Mouse (Mus musculus) CH12.LX (cell line): ENCODE data around the gene H2-Oa. TPM values are rescaled to one million over a fixed set of nuclear protein-coding genes. Genes with fewer than 3 reads are reported as not detected.
A peak's percentile ranks its signal among the peaks of the same experiment; 100 is the strongest.

Source experiments
- DNase-seq: peaks from one replicate; pipeline ENCODE4 v3.0.0-alpha.2; 2013; ENCODE audit errors: extremely low read depth
- H3K27ac ChIP-seq: 2 replicates; pipeline ENCODE4 v1.5.1; 2012; ENCODE audit warnings: low read depth, mild to moderate bottlenecking, control low read depth, moderate library complexity; ENCODE audit not compliant: insufficient read depth
- H3K27me3 ChIP-seq: replicated peaks from 2 replicates; pipeline ENCODE3; 2012; ENCODE audit warnings: inconsistent platforms
- H3K36me3 ChIP-seq, 2 experiments: replicated peaks in 1 of 2; 2 replicates each; pipeline versions ENCODE3 to v1.6.1; 2012; ENCODE audit warnings: inconsistent platforms in 1 of 2, low read length in 1 of 2, mild to moderate bottlenecking in 1 of 2, mixed read lengths in 1 of 2, moderate library complexity in 1 of 2; ENCODE audit not compliant: control insufficient read depth in 1 of 2, insufficient read depth in 1 of 2
- H3K4me1 ChIP-seq, 2 experiments: 2 replicates each; pipeline ENCODE4 v1.6.1; 2012; ENCODE audit warnings: inconsistent platforms in 1 of 2, moderate library complexity in 1 of 2; ENCODE audit not compliant: insufficient read depth in 2 of 2, control insufficient read depth in 1 of 2
- H3K4me2 ChIP-seq: 2 replicates; pipeline ENCODE4 v1.6.1; 2012; ENCODE audit warnings: low read depth, mild to moderate bottlenecking, control low read depth; ENCODE audit not compliant: poor library complexity, insufficient read depth, severe bottlenecking
- H3K4me3 ChIP-seq, 3 experiments: fragments of 150-350 bp in 1 of 3; sonication (generic) in 1 of 3; replicated peaks in 1 of 3; 2 replicates each; pipeline versions ENCODE3 to v1.5.1; 2011 to 2012; ENCODE audit warnings: low read depth in 2 of 3, low read length in 2 of 3, mild to moderate bottlenecking in 2 of 3, moderate library complexity in 2 of 3, control low read depth in 1 of 3, improper control_type of control experiment in 1 of 3, inconsistent platforms in 1 of 3, mixed read lengths in 1 of 3; ENCODE audit not compliant: poor library complexity in 1 of 3
- H3K79me2 ChIP-seq: replicated peaks from 2 replicates; pipeline ENCODE4 v1.6.1; 2012; ENCODE audit warnings: mild to moderate bottlenecking, moderate library complexity; ENCODE audit not compliant: control insufficient read depth, poor library complexity, insufficient read depth, severe bottlenecking; ENCODE audit errors: extremely low read depth
- H3K9ac ChIP-seq: 2 replicates; pipeline ENCODE4 v1.6.1; 2012; ENCODE audit warnings: low read depth, mild to moderate bottlenecking, control low read depth, moderate library complexity; ENCODE audit not compliant: insufficient read depth
- H3K9me3 ChIP-seq: replicated peaks from 2 replicates; pipeline ENCODE3; 2012; ENCODE audit warnings: low read length, inconsistent platforms, mixed read lengths
- CHD1 ChIP-seq: IDR thresholded peaks from 2 replicates; pipeline ENCODE4 v1.6.1; 2012; ENCODE audit warnings: low read depth, low read length, improper control_type of control experiment, inconsistent platforms
- CTCF ChIP-seq, 2 experiments: IDR thresholded peaks in 1 of 2; conservative IDR thresholded peaks in 1 of 2; 2 replicates each; pipeline ENCODE4 v1.5.1; 2011 to 2012; ENCODE audit warnings: low read depth in 2 of 2, low read length in 2 of 2, improper control_type of control experiment in 1 of 2, inconsistent platforms in 1 of 2, mild to moderate bottlenecking in 1 of 2, moderate library complexity in 1 of 2
- ELF1 ChIP-seq: IDR thresholded peaks from 2 replicates; pipeline ENCODE4 v1.6.1; 2014; ENCODE audit warnings: low read depth, mild to moderate bottlenecking, inconsistent platforms, low read length, improper control_type of control experiment
- EP300 ChIP-seq: IDR thresholded peaks from 2 replicates; pipeline ENCODE4 v1.6.1; 2011; ENCODE audit warnings: low read length, improper control_type of control experiment
- GABPA ChIP-seq: IDR thresholded peaks from 2 replicates; pipeline ENCODE4 v1.6.1; 2012; ENCODE audit warnings: low read depth, low read length, improper control_type of control experiment, inconsistent platforms; ENCODE audit not compliant: insufficient replicate concordance
- IRF4 ChIP-seq: IDR thresholded peaks from 2 replicates; pipeline ENCODE4 v1.6.1; 2014; ENCODE audit warnings: low read depth, mild to moderate bottlenecking, inconsistent platforms, low read length, improper control_type of control experiment
- MAX ChIP-seq: IDR thresholded peaks from 2 replicates; pipeline ENCODE4 v1.6.1; 2011; ENCODE audit warnings: low read length, improper control_type of control experiment
- POLR2A ChIP-seq: IDR thresholded peaks from 2 replicates; pipeline ENCODE4 v1.6.1; 2011; ENCODE audit warnings: low read depth, mild to moderate bottlenecking, improper control_type of control experiment, low read length
- POLR2AphosphoS2 ChIP-seq: IDR thresholded peaks from 2 replicates; pipeline ENCODE4 v1.6.1; 2011; ENCODE audit warnings: low read depth, low read length, improper control_type of control experiment
- SIN3A ChIP-seq: IDR thresholded peaks from 2 replicates; pipeline ENCODE4 v1.6.1; 2012; ENCODE audit warnings: low read length, improper control_type of control experiment, inconsistent platforms
- SMC3 ChIP-seq: IDR thresholded peaks from 2 replicates; pipeline ENCODE4 v1.6.1; 2011; ENCODE audit warnings: low read depth, low read length, improper control_type of control experiment
- ZC3H11A ChIP-seq: IDR thresholded peaks from 2 replicates; pipeline ENCODE4 v1.6.1; 2012; ENCODE audit warnings: low read depth, mild to moderate bottlenecking, inconsistent platforms, low read length, improper control_type of control experiment
- ZKSCAN1 ChIP-seq: IDR thresholded peaks from 2 replicates; pipeline ENCODE4 v1.6.1; 2012; ENCODE audit warnings: low read depth, inconsistent platforms, low read length, improper control_type of control experiment, borderline replicate concordance
- ZMIZ1 ChIP-seq: IDR thresholded peaks from 2 replicates; pipeline ENCODE4 v1.6.1; 2012; ENCODE audit warnings: low read depth, mild to moderate bottlenecking, inconsistent platforms, low read length, improper control_type of control experiment
- ZNF384 ChIP-seq: IDR thresholded peaks from 2 replicates; pipeline ENCODE4 v1.6.1; 2012; ENCODE audit warnings: low read depth, low read length, improper control_type of control experiment, inconsistent platforms
- dilution Hi-C: fragments of 300-500 bp; cut with MboI; formaldehyde crosslinking; loops from 2 replicates; pipeline ENCODE4 v1.14.3; 2020; ENCODE audit warnings: low sequenced_read_pairs; ENCODE audit not compliant: extremely low pct_unique_long_range_greater_than_20kb, extremely low pct_ligation_motif_present
- in situ Hi-C: fragments of 300-500 bp; cut with MboI; formaldehyde crosslinking; loops from 3 replicates; pipeline ENCODE4 v1.14.3; 2019; ENCODE audit warnings: low sequenced_read_pairs, low pct_ligation_motif_present, low pct_unique_long_range_greater_than_20kb, mixed read lengths
- polyA plus RNA-seq: library from polyadenylated mRNA; unstranded; fragments of >175 nt; gene quantifications from 2 replicates; pipeline ENCODE4 v1.2.1, GENCODE M21; 2012; ENCODE audit warnings: low read depth; ENCODE audit not compliant: insufficient read length
- total RNA-seq, 2 experiments: library from RNA; depleted of rRNA; stranded (reverse); fragments of 300-350 nt in 1 of 2; fragments of >200 nt in 1 of 2; gene quantifications; 2 replicates each; pipeline ENCODE4 v1.2.3; 2012 to 2014

The H2-Oa gene
- total and polyA plus RNA-seq, 3 experiments: 21.5 to 42.7 (median 40.4) TPM

DNA sequence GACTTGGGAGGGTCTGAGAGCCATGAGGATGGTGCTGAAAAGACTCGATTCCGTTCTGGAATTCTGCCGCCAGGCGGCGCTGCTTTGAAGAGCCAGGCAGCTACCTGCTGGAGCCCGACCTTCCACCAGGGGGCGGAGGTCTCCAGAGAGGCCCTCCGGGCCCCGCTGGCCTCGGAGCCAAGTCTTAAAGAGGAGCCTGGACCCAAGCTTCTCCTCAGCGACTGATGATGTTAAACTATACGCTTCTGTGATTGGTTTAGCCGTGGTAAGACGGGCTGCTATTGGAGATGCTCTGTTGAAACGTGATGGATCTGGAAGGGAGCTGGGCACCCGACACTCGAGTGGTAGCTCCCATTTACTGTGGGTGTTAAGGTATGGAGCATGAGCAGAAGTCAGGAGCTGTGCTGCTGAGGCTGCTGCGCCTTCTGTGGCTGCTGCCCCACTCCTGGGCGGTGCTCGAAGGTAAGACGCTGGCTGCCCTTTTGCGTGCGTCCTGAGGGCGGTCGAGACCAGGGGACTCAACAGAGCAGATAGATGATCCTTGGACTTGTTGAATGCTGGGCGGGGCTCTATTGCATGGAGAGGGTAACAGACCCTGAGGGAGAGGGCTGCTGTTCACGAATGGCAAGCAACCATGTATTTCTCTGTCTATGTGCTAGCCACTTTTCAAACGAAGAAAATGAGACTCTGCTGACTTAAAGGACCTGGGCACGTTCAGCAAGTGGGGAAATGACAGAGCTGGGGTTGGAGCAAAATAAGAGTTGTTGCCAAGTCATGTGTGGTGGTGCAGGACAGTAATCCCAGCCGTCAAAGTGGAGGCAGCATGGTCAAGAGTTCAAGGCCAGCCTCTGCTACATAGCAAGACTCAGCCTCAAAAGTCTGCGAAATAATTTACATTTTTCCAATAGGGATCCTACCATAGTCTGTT is 43.4 kb downstream of the H2-Oa start (continued):
- TF ChIP-seq CTCF (conservative IDR thresholded peaks at IDR 0.05 in 1 of 2, IDR thresholded peaks at IDR 0.05 in 1 of 2; ENCODE audit: low read depth in 2 of 2, low read length in 2 of 2): peak; percentile 97 to 100
- TF ChIP-seq, all 38 proteins: peak for 23

DNA sequence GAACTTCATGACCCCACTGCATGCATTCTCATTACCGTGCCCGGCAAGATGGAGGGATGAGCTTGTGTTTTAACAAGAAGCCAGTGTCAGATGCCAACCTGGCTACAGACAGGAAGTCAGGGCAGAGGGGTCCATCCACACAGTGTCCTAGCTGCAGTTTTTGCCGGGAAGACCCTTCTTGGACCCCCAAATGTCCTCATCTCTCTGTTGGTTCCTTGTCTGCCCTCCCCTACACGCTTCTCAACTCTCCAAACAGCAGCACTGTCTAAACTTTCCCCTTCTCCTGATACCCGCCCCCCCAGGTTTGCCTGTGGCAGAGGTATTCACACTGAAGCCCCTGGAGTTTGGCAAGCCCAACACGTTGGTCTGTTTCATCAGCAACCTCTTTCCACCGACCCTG is 45.5 kb downstream of the H2-Oa start:
- no peaks in the 10 kb centered on the region for H3K27me3 ChIP-seq
- no peak overlapping the region for H3K4me3 ChIP-seq
- in situ Hi-C loops: no loop called here
- no peaks in the 10 kb centered on the region for H3K79me2 ChIP-seq
- DNase-seq: no peak
- no peak overlapping the region for H3K9ac ChIP-seq
- H3K27ac ChIP-seq: no peak overlapping the region
- peaks cover 6 to 37% of the 10 kb centered on the region in 2 experiments for H3K36me3 ChIP-seq
- H3K4me2 ChIP-seq: no peak overlapping the region
- H3K9me3 ChIP-seq: no peaks in the 10 kb centered on the region
- no peak for TF ChIP-seq GABPA
- no peak for TF ChIP-seq SMC3
- peaks cover 2 to 39% of the 10 kb centered on the region in 2 experiments for H3K4me1 ChIP-seq
- dilution Hi-C loops: no loop called here

GRCm38 (mm10) chr17:34138655-34139054 is 46.5 kb downstream of the H2-Oa start:
- no peak overlapping the region for H3K4me3 ChIP-seq
- no peak for TF ChIP-seq POLR2A
- TF ChIP-seq SIN3A: no peak
- TF ChIP-seq ZC3H11A: no peak
- no peak for TF ChIP-seq CHD1
- TF ChIP-seq ZKSCAN1: no peak
- no peak for TF ChIP-seq IRF4
- TF ChIP-seq EP300: no peak
- TF ChIP-seq ELF1: no peak
- TF ChIP-seq POLR2AphosphoS2: no peak
- TF ChIP-seq ZNF384: no peak
- TF ChIP-seq MAX: no peak
- TF ChIP-seq CTCF (conservative IDR thresholded peaks at IDR 0.05 in 1 of 2, IDR thresholded peaks at IDR 0.05 in 1 of 2; ENCODE audit: low read depth in 2 of 2, low read length in 2 of 2): no peak
- no peak for TF ChIP-seq ZMIZ1
- no peak for TF ChIP-seq GABPA
- H3K36me3 ChIP-seq: peaks cover 6 to 37% of the 10 kb centered on the region in 2 experiments
- in situ Hi-C loops (no loop called here), dilution Hi-C loops (no loop called here)
- H3K27me3 ChIP-seq: no peaks in the 10 kb centered on the region
- peaks cover 5 to 48% of the 10 kb centered on the region in 2 experiments for H3K4me1 ChIP-seq
- no peaks in the 10 kb centered on the region for H3K79me2 ChIP-seq
- H3K9ac ChIP-seq: no peak overlapping the region
- no peak for DNase-seq
- H3K4me2 ChIP-seq: no peak overlapping the region
- H3K27ac ChIP-seq: no peak overlapping the region
- H3K9me3 ChIP-seq: no peaks in the 10 kb centered on the region
